Mouse (Mus musculus): ENCODE measurements at regions not wholly inside any gene's neighbourhood (a gene's known extent, or its start where the extent isn't known, plus 50 kb on each side); places are given as distances from the start of the nearest gene placed in this dataset.

DNA sequence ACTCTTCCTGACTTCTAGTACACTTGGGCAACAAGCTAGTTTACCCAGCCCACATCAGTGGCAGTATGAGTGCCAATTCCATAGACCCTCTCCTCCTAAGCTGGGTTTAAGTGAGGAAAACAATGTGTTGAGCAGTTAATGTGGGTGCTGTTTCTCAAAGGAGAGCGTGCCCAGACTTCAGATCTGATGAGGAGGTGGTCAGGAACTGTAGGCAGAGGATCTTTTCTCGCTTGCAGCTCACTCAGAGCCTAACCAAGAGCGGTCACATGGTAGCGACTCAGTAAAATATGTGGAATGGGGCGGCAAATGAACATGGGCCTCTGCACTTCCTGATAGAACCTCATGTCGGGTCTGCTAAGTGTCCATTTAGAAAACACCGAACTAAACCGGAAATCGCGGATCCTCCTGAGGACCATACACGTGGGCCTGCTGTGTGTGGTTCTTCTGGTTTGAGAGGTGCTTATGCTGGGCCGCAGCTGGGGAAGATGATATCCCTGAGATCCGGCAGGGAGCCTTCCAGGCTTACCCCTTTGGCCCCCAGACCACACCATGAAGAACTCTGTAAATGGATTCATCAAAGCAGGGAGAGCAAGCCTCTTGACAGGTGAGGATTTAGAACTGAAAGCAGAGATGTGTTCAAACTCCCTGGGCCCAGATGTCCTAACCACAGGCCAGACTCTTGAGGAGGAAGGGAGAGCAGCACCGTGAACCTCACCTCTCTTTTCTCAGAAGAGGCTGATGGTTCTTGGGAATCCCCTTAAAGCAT is 153.1 kb downstream of the Zfp36l1 start:
- TF ChIP-seq CTCF (IDR thresholded peaks at IDR 0.05) (no peak), EP300 (IDR thresholded peaks at IDR 0.05) (no peak)

Measured in lung, postnatal 0 days (tissue).